Mouse (Mus musculus): ENCODE measurements around the gene Smpdl3b. TPM values are rescaled to one million over a fixed set of nuclear protein-coding genes. Genes with fewer than 3 reads are reported as not detected.

Gene Smpdl3b
- polyA plus RNA-seq, 1 experiment from 2014 or later: 3.9 TPM

DNA sequence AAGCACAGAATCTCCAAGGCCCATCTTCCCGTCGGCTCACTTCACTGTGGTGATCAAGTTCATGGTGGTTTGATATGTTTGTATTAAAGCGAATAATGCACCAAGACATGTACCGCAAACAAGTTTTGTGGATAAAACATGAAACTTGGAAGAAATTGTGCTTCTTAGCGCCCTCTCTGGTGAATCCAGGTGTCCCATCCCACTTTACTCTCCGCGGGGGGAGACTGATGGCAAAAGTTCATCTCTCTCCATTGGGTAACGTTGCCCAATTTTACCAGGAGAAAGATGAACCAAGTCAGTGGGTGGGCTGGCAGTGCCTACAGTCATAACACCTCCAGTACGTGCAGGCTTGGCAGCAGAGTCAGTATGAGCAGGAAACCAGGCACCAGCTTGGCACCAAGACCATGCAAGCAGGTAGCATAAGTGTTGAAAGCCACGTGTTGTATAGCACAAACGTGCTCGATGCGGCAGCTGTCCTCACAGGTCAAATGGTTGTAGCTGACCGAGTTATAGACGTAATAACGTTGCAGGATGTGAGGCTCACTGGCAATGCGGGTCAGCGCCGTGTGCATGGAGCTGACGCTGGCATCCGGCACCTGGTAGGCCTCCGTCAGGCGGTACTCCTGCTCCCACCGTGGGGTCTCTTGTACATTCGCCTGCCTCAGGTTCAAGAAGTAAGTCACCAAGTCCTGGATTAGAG lies 23.8 kb downstream of the Smpdl3b start:
- no peak for ATAC-seq (replicated peaks; ENCODE audit: extremely low read depth, insufficient read depth, low FRiP score)
- Histone ChIP-seq H3K27ac (ENCODE audit: low read length) (no peak overlapping the region), H3K9me3 (replicated peaks; ENCODE audit: control insufficient read depth, low read length) (no peaks in the 10 kb centered on the region), H3K36me3 (ENCODE audit: control insufficient read depth, insufficient read depth) (no peaks in the 10 kb centered on the region), H3K4me3 (ENCODE audit: low read length) (no peak overlapping the region), H3K27me3 (ENCODE audit: control insufficient read depth, insufficient read depth, low read length) (no peaks in the 10 kb centered on the region), H3K9ac (ENCODE audit: low read length) (no peak overlapping the region), H3K4me1 (ENCODE audit: control insufficient read depth, insufficient read depth, low read length) (peaks cover 6% of the 10 kb centered on the region; the same call in 1 of the 2 replicates), H3K4me2 (ENCODE audit: low read depth, low read length) (no peak overlapping the region)
- WGBS: 91% methylated on average over 25 of the region's 25 CpGs

DNA sequence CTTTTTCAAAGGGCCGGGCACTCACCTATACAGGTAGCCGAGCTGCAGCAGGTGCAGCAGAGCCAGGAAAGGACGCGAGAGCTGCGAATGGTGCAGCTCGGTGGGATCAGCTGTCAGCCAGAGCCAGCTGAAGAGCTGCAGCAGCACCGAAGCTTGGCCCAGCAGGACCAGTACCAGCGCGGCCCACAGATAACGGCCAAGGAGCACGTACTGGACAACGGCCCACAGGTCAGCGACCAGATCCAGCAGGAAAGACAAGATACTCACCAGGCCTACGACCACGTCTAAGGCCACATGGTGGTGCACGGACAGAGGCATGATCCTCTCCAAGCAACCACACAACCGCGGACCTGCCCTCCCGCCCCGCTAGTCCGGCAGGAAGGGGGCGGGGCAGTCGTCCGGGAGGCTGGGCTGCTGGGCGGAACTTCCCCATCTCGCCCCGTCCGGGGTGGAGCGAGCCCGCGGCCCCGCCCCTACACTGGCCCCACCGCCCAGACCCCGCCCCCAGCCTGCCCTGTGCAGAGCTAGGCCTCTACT lies 24.8 kb downstream of the Smpdl3b start, which contains the start of gene Xkr8:
TSS of gene Xkr8 (minus strand) at position 399 of the 537 bp plus-strand sequence.
- Histone ChIP-seq H3K27ac (ENCODE audit: low read length) (no peak within 1 kb of the TSS), H3K27me3 (ENCODE audit: control insufficient read depth, insufficient read depth, low read length) (no peaks in the 10 kb centered on the region), H3K9me3 (replicated peaks; ENCODE audit: control insufficient read depth, low read length) (no peaks in the 10 kb centered on the region), H3K4me3 (ENCODE audit: low read length) (peak within 1 kb of the TSS; percentile 54), H3K9ac (ENCODE audit: low read length) (peak within 1 kb of the TSS; percentile 67), H3K4me1 (ENCODE audit: control insufficient read depth, insufficient read depth, low read length) (peaks cover 6% of the 10 kb centered on the region; the same call in 1 of the 2 replicates), H3K36me3 (ENCODE audit: control insufficient read depth, insufficient read depth) (no peaks in the 10 kb centered on the region), H3K4me2 (ENCODE audit: low read depth, low read length) (peak within 1 kb of the TSS; percentile 70)
- WGBS: 1% methylated on average over 29 of the region's 34 CpGs
- peak; percentile 99 for ATAC-seq (replicated peaks; ENCODE audit: extremely low read depth, insufficient read depth, low FRiP score)

DNA sequence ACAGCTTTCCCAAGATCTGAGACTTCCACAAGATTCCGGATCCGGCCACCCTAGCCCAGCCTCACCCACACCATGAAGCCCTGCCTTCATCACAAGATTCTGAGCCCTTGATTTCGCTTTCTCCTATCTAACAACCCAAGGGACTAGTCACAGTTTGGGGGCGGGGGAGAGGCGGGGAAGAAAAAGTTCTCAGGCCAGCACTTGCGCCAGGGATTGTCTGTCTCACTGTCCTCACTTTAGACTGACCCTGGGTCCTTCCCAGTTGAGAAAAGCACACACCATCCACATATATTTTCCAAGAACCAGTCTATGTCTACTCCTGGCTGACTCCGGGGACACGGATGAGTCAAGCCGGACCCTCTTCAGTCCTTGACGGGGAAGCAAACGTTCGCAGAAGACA lies 25.4 kb downstream of the Smpdl3b start:
- ATAC-seq (replicated peaks; ENCODE audit: extremely low read depth, insufficient read depth, low FRiP score): no peak
- H3K9me3 ChIP-seq (replicated peaks; ENCODE audit: control insufficient read depth, low read length): no peaks in the 10 kb centered on the region
- 38% methylated on average over 12 of the region's 12 CpGs for WGBS
- H3K9ac ChIP-seq (ENCODE audit: low read length): peak overlapping the region; percentile 67
- H3K4me2 ChIP-seq (ENCODE audit: low read depth, low read length): peak overlapping the region; percentile 70
- H3K27me3 ChIP-seq (ENCODE audit: control insufficient read depth, insufficient read depth, low read length): no peaks in the 10 kb centered on the region
- peaks cover 6% of the 10 kb centered on the region; the same call in 1 of the 2 replicates for H3K4me1 ChIP-seq (ENCODE audit: control insufficient read depth, insufficient read depth, low read length)
- H3K4me3 ChIP-seq (ENCODE audit: low read length): peak overlapping the region; percentile 54
- H3K36me3 ChIP-seq (ENCODE audit: control insufficient read depth, insufficient read depth): no peaks in the 10 kb centered on the region
- no peak overlapping the region for H3K27ac ChIP-seq (ENCODE audit: low read length)

DNA sequence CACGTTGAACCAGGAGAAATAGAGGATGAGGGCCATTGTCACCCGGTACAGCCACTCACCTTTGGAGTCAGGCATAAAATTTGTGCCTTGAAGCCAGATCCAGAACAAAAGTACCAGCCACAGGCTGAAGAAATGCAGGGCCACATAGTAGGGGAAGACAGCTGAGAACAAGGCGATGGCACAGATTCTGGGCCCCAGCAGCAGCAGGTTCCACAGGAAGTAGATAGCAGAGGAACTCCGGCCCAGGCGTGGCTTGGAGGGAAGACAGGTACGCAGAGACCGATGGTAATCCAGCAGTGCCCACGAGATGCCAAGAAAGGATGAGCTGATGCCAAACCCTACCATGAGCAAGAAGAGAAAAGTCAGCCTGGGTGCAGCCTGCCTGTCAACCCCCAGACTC lies 28.8 kb downstream of the Smpdl3b start:
- no peak for ATAC-seq (replicated peaks; ENCODE audit: extremely low read depth, insufficient read depth, low FRiP score)
- no peak overlapping the region for H3K27ac ChIP-seq (ENCODE audit: low read length)
- no peak overlapping the region for H3K4me2 ChIP-seq (ENCODE audit: low read depth, low read length)
- peaks cover 14% of the 10 kb centered on the region for H3K4me1 ChIP-seq (ENCODE audit: control insufficient read depth, insufficient read depth, low read length)
- no peaks in the 10 kb centered on the region for H3K27me3 ChIP-seq (ENCODE audit: control insufficient read depth, insufficient read depth, low read length)
- peaks cover 2% of the 10 kb centered on the region; the same call in 1 of the 2 replicates for H3K36me3 ChIP-seq (ENCODE audit: control insufficient read depth, insufficient read depth)
- WGBS: 81% methylated on average over 8 of the region's 8 CpGs
- no peak overlapping the region for H3K9ac ChIP-seq (ENCODE audit: low read length)
- H3K4me3 ChIP-seq (ENCODE audit: low read length): no peak overlapping the region
- H3K9me3 ChIP-seq (replicated peaks; ENCODE audit: control insufficient read depth, low read length): no peaks in the 10 kb centered on the region

DNA sequence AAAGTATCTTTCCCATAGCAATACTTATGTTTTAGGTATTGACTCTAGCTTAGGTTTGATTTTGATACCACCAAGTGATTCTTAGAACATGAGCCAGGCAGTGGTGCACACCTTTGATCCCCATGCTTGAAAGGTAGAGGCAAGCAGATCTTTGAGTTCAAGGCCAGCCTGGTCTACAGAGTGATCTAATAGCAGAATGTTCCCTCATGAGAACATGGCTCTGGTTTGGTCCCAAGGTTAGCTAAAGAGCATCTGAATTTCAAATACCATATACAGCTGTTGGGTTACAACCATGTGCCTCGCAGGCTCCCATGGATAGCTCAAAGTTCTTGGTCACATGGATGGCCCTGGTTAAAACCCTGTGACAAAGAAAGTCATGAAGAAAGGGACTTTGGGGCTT lies 38.8 kb downstream of the Smpdl3b start:
- Histone ChIP-seq H3K9ac (ENCODE audit: low read length) (no peak overlapping the region), H3K27me3 (ENCODE audit: control insufficient read depth, insufficient read depth, low read length) (no peaks in the 10 kb centered on the region), H3K4me3 (ENCODE audit: low read length) (no peak overlapping the region), H3K36me3 (ENCODE audit: control insufficient read depth, insufficient read depth) (peaks cover 31% of the 10 kb centered on the region), H3K9me3 (replicated peaks; ENCODE audit: control insufficient read depth, low read length) (no peaks in the 10 kb centered on the region), H3K4me2 (ENCODE audit: low read depth, low read length) (no peak overlapping the region), H3K27ac (ENCODE audit: low read length) (no peak overlapping the region), H3K4me1 (ENCODE audit: control insufficient read depth, insufficient read depth, low read length) (no peaks in the 10 kb centered on the region)
- no peak for ATAC-seq (replicated peaks; ENCODE audit: extremely low read depth, insufficient read depth, low FRiP score)
- 88% methylated on average over 1 of the region's 1 CpGs for WGBS

DNA sequence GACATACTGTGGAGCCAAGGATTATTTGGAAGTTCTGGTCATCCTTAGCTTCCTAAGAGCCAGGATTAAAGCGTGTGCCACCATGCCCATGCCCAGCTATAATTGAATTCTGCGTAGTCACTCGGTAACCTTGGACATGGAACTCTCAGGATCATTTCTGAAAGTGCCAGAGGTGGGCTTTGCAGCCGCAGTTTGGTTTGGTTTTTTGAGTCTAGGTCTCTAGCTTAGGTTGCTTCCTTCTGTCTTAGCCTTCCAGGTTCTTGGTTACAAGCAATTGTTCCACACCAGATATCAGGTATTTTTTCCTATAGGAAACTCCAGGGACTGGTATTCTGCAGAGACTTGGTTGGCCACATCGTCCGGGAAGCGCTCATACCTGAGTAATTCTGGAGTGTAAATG lies 43.9 kb downstream of the Smpdl3b start:
- Histone ChIP-seq H3K27me3 (ENCODE audit: control insufficient read depth, insufficient read depth, low read length) (no peaks in the 10 kb centered on the region), H3K4me1 (ENCODE audit: control insufficient read depth, insufficient read depth, low read length) (no peaks in the 10 kb centered on the region), H3K9me3 (replicated peaks; ENCODE audit: control insufficient read depth, low read length) (no peaks in the 10 kb centered on the region), H3K27ac (ENCODE audit: low read length) (no peak overlapping the region), H3K36me3 (ENCODE audit: control insufficient read depth, insufficient read depth) (peaks cover 55% of the 10 kb centered on the region), H3K9ac (ENCODE audit: low read length) (no peak overlapping the region), H3K4me3 (ENCODE audit: low read length) (no peak overlapping the region), H3K4me2 (ENCODE audit: low read depth, low read length) (no peak overlapping the region)
- 91% methylated on average over 7 of the region's 7 CpGs for WGBS
- no peak for ATAC-seq (replicated peaks; ENCODE audit: extremely low read depth, insufficient read depth, low FRiP score)

DNA sequence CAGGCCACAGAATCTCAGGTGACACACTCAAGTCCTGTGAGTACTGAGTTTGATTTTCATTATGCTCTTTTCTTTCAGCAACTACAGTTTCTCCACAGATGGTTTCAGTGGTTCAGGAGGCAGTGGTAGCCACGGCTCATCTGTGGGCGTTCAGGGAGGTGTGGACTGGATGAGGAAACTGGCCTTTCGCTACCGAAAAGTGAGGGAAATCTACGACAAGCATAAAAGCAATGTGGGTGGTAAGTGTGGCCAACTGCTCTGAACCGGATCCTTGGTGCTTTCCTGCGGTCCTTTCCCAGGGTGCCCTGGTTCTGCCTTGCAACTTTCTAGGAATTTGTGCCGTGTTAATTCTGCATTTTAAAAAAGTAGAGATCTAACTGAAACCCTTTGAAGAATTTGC lies 50.2 kb downstream of the Smpdl3b start:
- ATAC-seq (replicated peaks; ENCODE audit: extremely low read depth, insufficient read depth, low FRiP score): no peak
- Histone ChIP-seq H3K36me3 (ENCODE audit: control insufficient read depth, insufficient read depth) (peaks cover 68% of the 10 kb centered on the region), H3K9me3 (replicated peaks; ENCODE audit: control insufficient read depth, low read length) (no peaks in the 10 kb centered on the region), H3K9ac (ENCODE audit: low read length) (no peak overlapping the region), H3K27ac (ENCODE audit: low read length) (no peak overlapping the region), H3K27me3 (ENCODE audit: control insufficient read depth, insufficient read depth, low read length) (no peaks in the 10 kb centered on the region), H3K4me3 (ENCODE audit: low read length) (no peak overlapping the region), H3K4me1 (ENCODE audit: control insufficient read depth, insufficient read depth, low read length) (no peaks in the 10 kb centered on the region), H3K4me2 (ENCODE audit: low read depth, low read length) (no peak overlapping the region)
- WGBS: 98% methylated on average over 8 of the region's 8 CpGs

DNA sequence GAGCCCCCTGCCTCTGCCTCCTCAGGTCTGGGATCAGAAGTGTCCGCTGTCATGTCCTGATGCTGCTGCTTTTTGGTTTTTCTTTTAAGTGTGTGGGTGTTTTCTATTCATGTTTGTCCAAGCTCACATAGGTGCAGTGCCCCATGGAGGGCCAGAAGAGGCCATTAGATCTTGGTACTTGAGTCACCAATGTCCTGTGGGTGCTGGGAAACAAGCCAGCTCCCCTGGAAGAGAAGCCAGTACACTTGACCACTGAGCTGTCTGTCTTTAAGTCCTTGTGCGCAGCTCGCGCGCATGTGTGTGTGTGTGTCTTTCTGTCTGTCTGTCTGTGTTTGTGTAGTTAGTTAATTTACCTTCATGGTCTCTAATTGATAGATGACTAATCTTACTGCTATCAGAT lies 55.0 kb downstream of the Smpdl3b start:
- H3K36me3 ChIP-seq (ENCODE audit: control insufficient read depth, insufficient read depth): peaks cover 55% of the 10 kb centered on the region
- 97% methylated on average over 5 of the region's 5 CpGs for WGBS
- H3K27me3 ChIP-seq (ENCODE audit: control insufficient read depth, insufficient read depth, low read length): no peaks in the 10 kb centered on the region
- no peaks in the 10 kb centered on the region for H3K4me1 ChIP-seq (ENCODE audit: control insufficient read depth, insufficient read depth, low read length)
- H3K9me3 ChIP-seq (replicated peaks; ENCODE audit: control insufficient read depth, low read length): no peaks in the 10 kb centered on the region
- no peak for ATAC-seq (replicated peaks; ENCODE audit: extremely low read depth, insufficient read depth, low FRiP score)
- no peak overlapping the region for H3K4me2 ChIP-seq (ENCODE audit: low read depth, low read length)
- no peak overlapping the region for H3K27ac ChIP-seq (ENCODE audit: low read length)
- no peak overlapping the region for H3K9ac ChIP-seq (ENCODE audit: low read length)
- H3K4me3 ChIP-seq (ENCODE audit: low read length): no peak overlapping the region

DNA sequence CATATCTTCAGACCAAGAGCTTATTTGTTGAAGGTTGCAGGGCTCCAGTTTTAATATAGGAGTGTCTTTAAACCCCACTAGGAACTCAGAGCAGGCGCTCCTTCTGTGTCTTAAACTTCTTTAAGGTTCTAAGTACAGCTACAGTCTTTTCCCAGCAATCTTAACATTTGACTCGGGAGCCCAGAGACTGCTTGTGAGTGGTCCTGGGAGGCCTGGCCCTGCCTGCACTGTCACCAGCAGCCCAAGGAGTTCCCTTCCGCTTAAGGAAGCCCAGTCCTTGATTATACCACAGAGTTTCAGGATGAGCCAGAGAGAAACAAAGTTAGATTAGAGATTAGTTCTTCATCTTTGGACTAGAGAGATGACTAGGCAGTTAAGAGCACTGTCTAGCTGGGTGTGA lies 63.7 kb downstream of the Smpdl3b start:
- Histone ChIP-seq H3K4me3 (ENCODE audit: low read length) (no peak overlapping the region), H3K9ac (ENCODE audit: low read length) (no peak overlapping the region), H3K4me2 (ENCODE audit: low read depth, low read length) (no peak overlapping the region), H3K36me3 (ENCODE audit: control insufficient read depth, insufficient read depth) (peaks cover 44% of the 10 kb centered on the region), H3K9me3 (replicated peaks; ENCODE audit: control insufficient read depth, low read length) (no peaks in the 10 kb centered on the region), H3K27me3 (ENCODE audit: control insufficient read depth, insufficient read depth, low read length) (no peaks in the 10 kb centered on the region), H3K4me1 (ENCODE audit: control insufficient read depth, insufficient read depth, low read length) (no peaks in the 10 kb centered on the region), H3K27ac (ENCODE audit: low read length) (no peak overlapping the region)
- 84% methylated on average over 3 of the region's 3 CpGs for WGBS
- ATAC-seq (replicated peaks; ENCODE audit: extremely low read depth, insufficient read depth, low FRiP score): no peak

Data from heart, embryonic 16.5 days (tissue).